Mouse (Mus musculus): Measurements from ENCODE around the gene Tnfsf10.

Tnfsf10 gene

GRCm38 (mm10) chr3:27371276-27371621 is 54.4 kb downstream of the Tnfsf10 start, which contains the start of gene Ghsr:
Ghsr (plus strand) TSS chr3:27371351.
- DNase-seq (ENCODE audit: low spot score in 2 of 2), result no peak

- no peak for DNase-seq (ENCODE audit: low spot score in 2 of 2)
Measured at GRCm38 (mm10) chr3:27371725-27372650, 55.2 kb downstream of the Tnfsf10 start.

- no peak for DNase-seq (ENCODE audit: low spot score in 2 of 2)
Measured at GRCm38 (mm10) chr3:27374396-27374795, 57.6 kb downstream of the Tnfsf10 start.

GRCm38 (mm10) chr3:27377935-27378334 is 61.1 kb downstream of the Tnfsf10 start:
- DNase-seq (ENCODE audit: low spot score in 2 of 2), result no peak

- DNase-seq (ENCODE audit: low spot score in 2 of 2), result no peak
Measured at GRCm38 (mm10) chr3:27384836-27385235, 68.0 kb downstream of the Tnfsf10 start.

- DNase-seq (ENCODE audit: low spot score in 2 of 2), result no peak
Measured at GRCm38 (mm10) chr3:27389923-27390322, 73.1 kb downstream of the Tnfsf10 start.

Data from thymus, postnatal 10 days (tissue).